In the genomic region with DNA sequence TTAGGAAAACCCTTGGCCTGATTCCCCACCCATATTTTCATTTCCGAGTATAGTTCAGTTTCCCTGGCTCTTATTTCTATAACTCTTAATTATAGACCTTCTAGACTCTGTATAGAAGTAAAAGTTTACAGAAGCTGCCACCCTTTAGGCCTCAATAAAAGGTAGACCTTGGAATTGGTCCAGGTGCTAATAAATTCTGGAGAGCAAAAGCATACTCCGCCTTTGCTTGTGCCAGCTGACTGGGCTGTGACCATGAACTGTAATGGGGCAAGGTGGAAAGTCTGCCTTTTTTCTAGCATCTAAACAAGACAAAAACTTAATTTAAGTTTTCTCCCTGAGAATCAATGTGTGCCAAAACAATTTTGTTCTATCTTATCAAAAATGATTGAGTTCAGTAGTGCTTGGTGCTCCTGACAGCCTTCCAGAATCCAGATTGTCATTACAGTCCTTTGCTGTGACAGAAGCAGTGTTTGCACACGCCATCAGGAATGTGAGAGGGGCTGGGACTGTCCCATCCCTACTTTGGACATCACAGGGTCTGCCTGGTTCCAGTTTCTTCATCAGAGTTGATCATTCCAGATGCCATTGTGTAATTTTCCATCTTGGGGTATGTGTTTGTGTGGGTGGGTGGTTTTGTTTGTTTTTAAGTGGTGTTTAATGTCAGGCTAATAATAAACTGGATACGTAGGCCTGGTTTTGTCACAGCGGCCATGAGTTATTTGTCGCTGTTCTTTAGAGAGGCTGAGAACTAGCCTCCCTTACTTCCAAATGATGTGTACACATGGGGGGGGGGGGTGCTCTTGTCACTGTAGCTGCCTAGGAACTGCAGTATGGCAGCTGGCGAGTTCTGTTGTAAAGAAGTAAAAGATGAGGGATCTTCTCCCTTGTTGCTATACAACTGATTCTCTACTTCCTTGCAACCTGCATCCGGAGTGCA, we compare ENCODE assay signal across 16 mouse cellular contexts.
A peak's percentile ranks its signal among the peaks of the same experiment; 100 is the strongest.
DNase-seq lines count a peak whose midpoint lies in the region; ATAC-seq and TF ChIP-seq lines count a peak whose summit lies in the region.
"Had no signal": no experiment of that assay in that cellular context is flagged by ENCODE, and none has a peak within 500 bp of the region (broad histone marks: within the 10 kb centered on the region; RNA-seq: fewer than 3 reads in every experiment).

No protein-coding gene starts in this region.

- no peak for TF ChIP-seq POLR2A in liver, adult 2 months (IDR thresholded peaks at IDR 0.05; ENCODE audit: extremely low read depth, insufficient read depth, low read length)

- peak; percentile 31 for DNase-seq in adrenal gland, adult 8-10 months
- DNase-seq in adrenal gland, adult 18-20 months (ENCODE audit: low spot score in 2 of 2) = no peak
- DNase-seq in liver, adult 2 months (ENCODE audit: extremely low read depth, low read depth, low spot score) = peak; percentile 81
- no peak for DNase-seq in liver, embryonic 11.5 days (ENCODE audit: low spot score)
- peak; percentile 92 for DNase-seq in large intestine, adult 2 months (ENCODE audit: low read depth, low spot score)
- DNase-seq in lung, postnatal 4 days = peak; percentile 13 to 29
- DNase-seq in urinary bladder, postnatal 36 days (ENCODE audit: low spot score in 2 of 2) = no peak
- DNase-seq: cerebellum, postnatal 10 days; layer of hippocampus, postnatal 36 days; spleen, adult 18-20 months had no signal

- 36% methylated on average over 8 of the region's 8 CpGs for WGBS in liver, adult 2 months
- 89% methylated on average over 8 of the region's 8 CpGs for WGBS in liver, embryonic 11.5 days
- WGBS in large intestine, adult 2 months = 43% methylated on average over 8 of the region's 8 CpGs
- WGBS in forebrain, embryonic 13.5 days = 80% methylated on average over 8 of the region's 8 CpGs

- no peak overlapping the region for H3K4me3 ChIP-seq in liver, adult 2 months (ENCODE audit: insufficient read depth, low read depth, low read length)
- H3K4me3 ChIP-seq in liver, embryonic 11.5 days (ENCODE audit: low read depth, low read length) = no peak overlapping the region
- no peak overlapping the region for H3K4me3 ChIP-seq in forebrain, embryonic 13.5 days
- H3K4me3 ChIP-seq: embryonic facial prominence, embryonic 12.5 days; forebrain, embryonic 10.5 days; neural tube, embryonic 12.5 days had no signal

- H3K9me3 ChIP-seq in liver, embryonic 11.5 days (ENCODE audit: control insufficient read depth, low read length) = no peaks in the 10 kb centered on the region
- H3K9me3 ChIP-seq in forebrain, embryonic 13.5 days (replicated peaks) = no peaks in the 10 kb centered on the region
- H3K9me3 ChIP-seq: embryonic facial prominence, embryonic 12.5 days; forebrain, embryonic 10.5 days; neural tube, embryonic 12.5 days had no signal

- no peak for TF ChIP-seq CTCF in liver, adult 2 months (IDR thresholded peaks at IDR 0.05; ENCODE audit: low read depth, low read length)

- no peak overlapping the region for H3K9ac ChIP-seq in liver, adult 2 months (ENCODE audit: low read depth, low read length)
- no peak overlapping the region for H3K9ac ChIP-seq in liver, embryonic 11.5 days (ENCODE audit: low read depth, low read length)
- H3K9ac ChIP-seq in forebrain, embryonic 13.5 days = no peak overlapping the region
- H3K9ac ChIP-seq: embryonic facial prominence, embryonic 12.5 days; neural tube, embryonic 12.5 days had no signal

- no peaks in the 10 kb centered on the region for H3K27me3 ChIP-seq in liver, adult 2 months (ENCODE audit: control insufficient read depth, insufficient read depth, low read length)
- no peaks in the 10 kb centered on the region for H3K27me3 ChIP-seq in liver, embryonic 11.5 days (replicated peaks; ENCODE audit: control insufficient read depth, insufficient read depth, low read length)
- no peaks in the 10 kb centered on the region for H3K27me3 ChIP-seq in forebrain, embryonic 13.5 days
- H3K27me3 ChIP-seq: embryonic facial prominence, embryonic 12.5 days; neural tube, embryonic 12.5 days had no signal

- H3K4me2 ChIP-seq in liver, embryonic 11.5 days = no peak overlapping the region
- H3K4me2 ChIP-seq in forebrain, embryonic 13.5 days = no peak overlapping the region
- H3K4me2 ChIP-seq: embryonic facial prominence, embryonic 12.5 days; neural tube, embryonic 12.5 days had no signal

- peaks cover 2% of the 10 kb centered on the region; the same call in 1 of the 2 replicates for H3K79me2 ChIP-seq in liver, adult 2 months (ENCODE audit: control insufficient read depth, insufficient read depth, low read length)

- peaks cover 18% of the 10 kb centered on the region for H3K4me1 ChIP-seq in liver, adult 2 months (ENCODE audit: control insufficient read depth, insufficient read depth, low read length)
- H3K4me1 ChIP-seq in liver, embryonic 11.5 days (replicated peaks; ENCODE audit: control insufficient read depth, insufficient read depth, low read length) = no peaks in the 10 kb centered on the region
- H3K4me1 ChIP-seq in forebrain, embryonic 13.5 days = peaks cover 15% of the 10 kb centered on the region
- H3K4me1 ChIP-seq: embryonic facial prominence, embryonic 12.5 days; forebrain, embryonic 10.5 days had no signal

- H3K36me3 ChIP-seq in liver, adult 2 months (ENCODE audit: control insufficient read depth, insufficient read depth, low read length) = no peaks in the 10 kb centered on the region; the same call in 1 of the 2 replicates
- no peaks in the 10 kb centered on the region for H3K36me3 ChIP-seq in liver, embryonic 11.5 days (ENCODE audit: control insufficient read depth, insufficient read depth, low read length)
- H3K36me3 ChIP-seq in forebrain, embryonic 13.5 days (ENCODE audit: poor library complexity, severe bottlenecking) = no peaks in the 10 kb centered on the region
- H3K36me3 ChIP-seq: embryonic facial prominence, embryonic 12.5 days; forebrain, embryonic 10.5 days; neural tube, embryonic 12.5 days had no signal

- H3K27ac ChIP-seq in liver, adult 2 months (replicated peaks; ENCODE audit: insufficient read depth, low read depth, low read length) = peak overlapping the region; percentile 37; the same call in 1 of the 2 replicates
- no peak overlapping the region for H3K27ac ChIP-seq in liver, embryonic 11.5 days (ENCODE audit: low read depth, low read length)
- no peak overlapping the region for H3K27ac ChIP-seq in forebrain, embryonic 13.5 days
- H3K27ac ChIP-seq: embryonic facial prominence, embryonic 12.5 days; forebrain, embryonic 10.5 days; neural tube, embryonic 12.5 days had no signal

- ATAC-seq in liver, embryonic 11.5 days (replicated peaks; ENCODE audit: low FRiP score) = no peak
- ATAC-seq in forebrain, embryonic 13.5 days = no peak
- ATAC-seq: inflammation-experienced regulatory T-cells, adult 6 months; midbrain, embryonic 16.5 days had no signal

Comparison
In these comparisons a context has a peak if more than half of its experiments do, and no peak if none do; other contexts are left out.
1. DNase-seq: peak in adrenal gland, adult 8-10 months (single experiment), liver, adult 2 months (single experiment), large intestine, adult 2 months (single experiment) and lung, postnatal 4 days (2 of 2); none in adrenal gland, adult 18-20 months (0 of 2), liver, embryonic 11.5 days (single experiment) and urinary bladder, postnatal 36 days (0 of 2).